Mouse (Mus musculus) midbrain, embryonic 15.5 days (tissue): ENCODE measurements around the gene Garnl3. TPM values are rescaled to one million over a fixed set of nuclear protein-coding genes. Genes with fewer than 3 reads are reported as not detected.

Experiments used
- ATAC-seq: fragments of 200-750 bp; cut with Nextera tagmentation; replicated peaks from 2 replicates; pipeline ENCODE4 v1.8.0; 2017; ENCODE audit warnings: moderate TSS enrichment
- H3K27ac ChIP-seq: fragments of 300-500 bp; sonication (generic); 2 replicates; pipeline ENCODE4 v1.5.1; 2015; ENCODE audit warnings: mild to moderate bottlenecking, inconsistent platforms
- H3K27me3 ChIP-seq: fragments of 300-500 bp; sonication (generic); replicated peaks from 2 replicates; pipeline ENCODE4 v1.6.1; 2015; ENCODE audit warnings: inconsistent platforms
- H3K36me3 ChIP-seq: fragments of 300-500 bp; sonication (generic); replicated peaks from 2 replicates; pipeline ENCODE4 v1.6.1; 2015; ENCODE audit warnings: inconsistent platforms
- H3K4me1 ChIP-seq: fragments of 300-500 bp; sonication (generic); 2 replicates; pipeline ENCODE4 v1.6.1; 2015; ENCODE audit warnings: inconsistent platforms
- H3K4me2 ChIP-seq: fragments of 300-500 bp; sonication (generic); 2 replicates; pipeline ENCODE4 v1.6.1; 2015; ENCODE audit warnings: inconsistent platforms, mild to moderate bottlenecking, moderate library complexity
- H3K4me3 ChIP-seq: fragments of 300-500 bp; sonication (generic); 2 replicates; pipeline ENCODE4 v1.5.1; 2015; ENCODE audit warnings: mild to moderate bottlenecking, inconsistent platforms
- H3K9ac ChIP-seq: fragments of 300-500 bp; sonication (generic); 2 replicates; pipeline ENCODE4 v1.6.1; 2015; ENCODE audit warnings: mild to moderate bottlenecking, inconsistent platforms
- H3K9me3 ChIP-seq: fragments of 300-500 bp; sonication (generic); 2 replicates; pipeline ENCODE4 v1.6.1; 2016; ENCODE audit warnings: inconsistent platforms
- WGBS: fragments of 180-500 bp; shearing (Covaris S2); methylation state at CpG from one replicate; pipeline ENCODE4 v1.1.7; 2015; ENCODE audit warnings: mixed read lengths; 5-methylcytosine and 5-hydroxymethylcytosine counted together
- polyA plus RNA-seq: library from polyadenylated mRNA; unstranded; fragments of >200 nt; fragmentation: Nextera tagmentation; extraction: Ambion mirVana; gene quantifications from 2 replicates; pipeline ENCODE4 v1.2.1, GENCODE M21; 2015

Garnl3 gene
- 53.2 and 61.1 TPM in 2 replicates for polyA plus RNA-seq

DNA sequence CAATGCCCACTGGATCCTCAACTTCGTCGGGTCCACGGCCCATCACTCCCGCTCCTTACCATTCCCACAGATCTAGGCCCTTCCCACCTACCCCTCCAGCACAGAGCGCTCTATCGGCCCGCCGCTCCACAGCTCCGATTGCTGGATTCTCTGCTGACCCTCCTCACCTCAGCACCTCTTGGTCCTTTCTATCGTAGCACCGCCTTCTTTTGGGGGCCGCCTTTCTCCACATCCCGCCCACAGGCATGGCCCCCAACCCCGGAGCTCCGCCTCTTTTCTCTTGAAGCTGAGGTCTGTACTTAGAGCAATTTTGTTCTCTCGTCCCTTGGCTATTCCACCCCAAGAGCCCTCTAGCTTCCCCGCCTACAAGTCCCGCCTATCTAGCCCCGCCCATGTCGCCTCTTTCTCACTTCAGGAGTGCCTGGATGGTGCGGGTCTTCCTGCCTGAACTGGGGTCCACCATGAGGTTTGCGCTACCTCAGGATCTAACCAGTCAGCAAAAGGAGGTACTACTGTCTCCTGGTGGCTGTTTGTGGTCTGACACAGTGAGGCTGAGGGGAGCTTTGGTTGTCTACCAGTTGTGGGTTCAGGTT, at the start of gene Garnl3:
TSS of gene Garnl3 (minus strand) at position 155 of the 593 bp plus-strand sequence.
- peaks cover 22% of the 10 kb centered on the region for H3K4me1 ChIP-seq
- peak; percentile 65 for ATAC-seq
- WGBS: 1% methylated on average over 22 of the region's 22 CpGs

DNA sequence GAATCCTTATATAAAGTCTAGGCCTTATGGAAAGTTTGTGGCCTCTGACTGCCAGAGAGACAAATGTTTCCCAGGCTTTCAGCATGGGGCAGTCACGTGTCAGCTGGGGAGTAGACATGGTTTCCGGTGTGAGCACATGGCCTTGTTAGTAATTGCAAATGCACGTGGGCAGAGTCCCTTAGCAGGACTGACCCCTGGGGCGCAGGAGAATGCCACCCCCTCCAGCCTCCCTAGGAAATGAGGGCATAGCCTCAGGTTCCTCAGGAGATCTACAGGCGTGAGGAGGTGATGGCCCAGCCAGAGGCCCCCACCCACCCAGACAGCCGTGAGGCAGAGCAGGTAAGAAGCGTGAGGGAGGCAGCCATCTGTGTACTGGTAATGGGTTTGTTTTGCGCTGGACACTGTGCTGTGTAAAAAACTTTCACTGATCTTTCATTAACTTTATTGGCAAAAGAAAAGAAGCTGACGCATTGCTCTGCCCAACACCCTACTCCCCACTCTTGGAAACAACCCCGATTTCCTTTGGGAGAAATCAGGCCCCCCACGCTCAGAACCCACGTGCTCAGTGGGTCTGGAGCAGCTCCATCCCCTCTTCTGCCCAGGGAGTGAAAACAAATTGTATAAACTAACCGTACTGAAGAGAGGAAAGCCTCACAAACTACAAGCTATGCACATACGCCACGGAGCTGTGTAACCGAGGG, 48.6 kb upstream of the Garnl3 start:
- peak; percentile 35; the same call in 1 of the 2 replicates for ATAC-seq
- Histone ChIP-seq H3K36me3 (no peaks in the 10 kb centered on the region), H3K4me1 (peaks cover 33% of the 10 kb centered on the region), H3K27me3 (no peaks in the 10 kb centered on the region), H3K9me3 (no peaks in the 10 kb centered on the region), H3K4me3 (no peak overlapping the region), H3K9ac (no peak overlapping the region), H3K4me2 (no peak overlapping the region), H3K27ac (0 out of 2 replicates have a peak overlapping the region, but pooled peaks have one; percentile 21)
- 49% methylated on average over 16 of the region's 16 CpGs for WGBS

More for the DNA sequence above, at the start of gene Garnl3:
- Histone ChIP-seq H3K9me3 (no peaks in the 10 kb centered on the region), H3K36me3 (no peaks in the 10 kb centered on the region), H3K4me2 (peak within 1 kb of the TSS; percentile 99), H3K27me3 (0 out of 2 replicates have a peak, but pooled peaks cover 3% of the 10 kb centered on the region), H3K4me3 (peak within 1 kb of the TSS; percentile 82), H3K9ac (peak within 1 kb of the TSS; percentile 63), H3K27ac (peak within 1 kb of the TSS; percentile 49)

DNA sequence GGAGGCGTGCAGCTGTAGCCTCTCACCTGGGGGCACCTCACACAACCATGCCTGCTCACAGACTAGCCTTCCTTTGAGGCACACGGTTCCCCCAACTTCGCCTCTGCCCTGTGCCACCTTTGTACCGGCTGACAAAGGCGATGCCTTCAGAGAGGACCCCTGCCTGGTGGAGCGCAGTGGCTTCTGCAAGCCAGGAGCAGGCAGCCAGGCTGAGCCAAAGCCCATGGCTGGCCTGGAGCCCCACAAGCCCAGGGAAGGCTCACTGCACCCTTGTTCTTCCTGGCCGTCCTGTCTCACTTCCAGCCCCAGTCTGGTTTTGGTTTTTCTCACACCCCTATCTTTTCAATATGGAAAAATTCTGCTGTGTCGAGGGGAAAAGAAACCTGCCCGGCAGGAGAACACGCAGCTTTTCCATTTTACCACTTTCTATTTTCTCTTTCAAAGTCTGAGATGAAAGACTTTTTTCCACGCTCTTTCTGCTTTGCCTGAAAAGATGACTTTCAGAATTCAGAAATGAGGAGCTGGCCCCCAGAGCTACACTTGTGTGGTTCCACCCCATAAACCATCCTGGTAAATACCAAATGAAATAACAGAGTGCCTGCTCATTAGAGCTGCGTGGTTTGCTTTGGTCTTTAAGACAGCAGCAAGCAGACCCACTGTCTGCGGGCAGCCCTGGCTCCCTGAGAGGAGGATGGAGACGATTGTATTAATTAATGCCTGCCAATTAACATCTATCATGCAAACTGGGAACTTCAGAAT, 47.9 kb upstream of the Garnl3 start:
- Histone ChIP-seq H3K36me3 (no peaks in the 10 kb centered on the region), H3K27me3 (no peaks in the 10 kb centered on the region), H3K4me3 (no peak overlapping the region), H3K27ac (peak overlapping the region; percentile 48), H3K9me3 (no peaks in the 10 kb centered on the region), H3K9ac (no peak overlapping the region), H3K4me2 (no peak overlapping the region), H3K4me1 (peaks cover 32% of the 10 kb centered on the region)
- peak; percentile 10; the same call in 1 of the 2 replicates for ATAC-seq
- 46% methylated on average over 14 of the region's 14 CpGs for WGBS

DNA sequence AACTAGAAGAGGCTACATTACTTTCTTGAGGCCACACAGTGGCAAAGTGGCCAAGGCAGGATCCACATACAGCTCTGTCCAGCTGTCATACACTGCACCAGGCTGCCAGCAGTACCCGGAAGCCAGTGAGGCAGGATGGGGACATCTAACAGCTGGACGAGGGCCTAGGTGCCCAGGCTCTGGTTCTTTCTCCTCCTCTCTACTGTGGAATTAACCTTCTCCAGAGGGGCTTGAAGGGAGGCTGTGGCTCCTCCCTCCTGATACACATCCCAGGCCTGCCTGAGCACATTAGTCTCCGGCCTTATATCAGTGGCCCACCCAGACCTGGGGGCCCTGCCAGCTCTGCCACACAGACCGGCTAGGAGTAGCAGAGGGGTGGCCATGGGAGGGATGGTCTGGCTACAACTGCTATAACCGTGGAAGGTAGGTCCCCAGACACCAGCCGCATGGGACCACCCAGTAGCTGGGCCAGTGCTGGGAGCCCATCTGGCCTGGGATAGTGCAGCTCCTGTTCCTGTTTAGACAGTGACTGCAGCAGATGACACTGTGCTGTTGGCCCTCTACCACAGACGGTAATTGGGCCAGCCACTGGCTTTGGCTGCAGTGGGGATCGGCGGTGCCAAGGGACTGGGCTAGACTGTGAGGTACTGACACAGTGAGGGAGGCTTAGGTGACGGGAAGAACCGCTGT, 46.9 kb upstream of the Garnl3 start:
- Histone ChIP-seq H3K9me3 (no peaks in the 10 kb centered on the region), H3K4me2 (no peak overlapping the region), H3K36me3 (no peaks in the 10 kb centered on the region), H3K27ac (peak overlapping the region; percentile 48; the same call in 1 of the 2 replicates), H3K4me1 (peaks cover 32% of the 10 kb centered on the region), H3K27me3 (no peaks in the 10 kb centered on the region), H3K9ac (no peak overlapping the region), H3K4me3 (no peak overlapping the region)
- peak; percentile 61 for ATAC-seq
- 50% methylated on average over 11 of the region's 11 CpGs for WGBS

DNA sequence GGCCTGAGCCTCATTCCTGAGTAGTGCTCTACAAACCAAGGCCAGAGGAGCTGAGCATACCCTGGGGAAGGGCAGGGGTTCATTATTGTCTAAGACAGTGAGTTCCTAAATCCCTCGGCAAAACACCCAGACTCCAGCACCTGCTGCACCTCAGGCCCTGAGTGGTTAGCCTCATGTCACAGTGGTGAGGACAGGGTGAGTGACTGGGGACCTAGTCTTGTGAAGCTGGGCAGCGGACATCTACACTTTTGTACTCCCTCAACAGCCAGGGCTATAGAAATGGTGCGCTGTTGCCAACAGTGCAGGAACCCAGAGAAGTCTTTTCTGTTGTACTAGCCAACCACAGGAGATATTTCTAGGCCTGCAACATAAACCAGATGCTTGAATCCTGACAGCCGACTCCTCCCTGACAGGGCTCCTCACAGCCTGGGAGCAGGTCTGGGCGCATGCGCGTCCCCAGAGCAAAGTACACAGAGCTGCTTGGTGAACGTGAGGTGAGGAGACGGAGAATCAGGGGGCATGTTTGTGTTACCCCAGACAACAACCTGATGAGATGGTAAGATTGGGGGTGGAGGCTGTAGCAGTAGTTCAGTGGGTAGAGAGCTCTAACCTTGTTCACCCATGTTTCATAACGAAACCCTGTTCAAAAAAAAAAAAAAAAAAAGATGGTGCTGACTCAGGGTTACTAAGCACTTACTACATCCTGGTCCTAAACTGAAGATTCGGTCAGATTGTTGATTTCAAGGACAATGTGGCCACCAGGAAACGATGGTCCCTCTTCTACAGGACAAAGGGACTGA, 46.2 kb upstream of the Garnl3 start:
- no peak for ATAC-seq
- no peaks in the 10 kb centered on the region for H3K9me3 ChIP-seq
- no peak overlapping the region for H3K4me2 ChIP-seq
- 86% methylated on average over 12 of the region's 12 CpGs for WGBS
- no peaks in the 10 kb centered on the region for H3K27me3 ChIP-seq
- H3K27ac ChIP-seq: no peak overlapping the region
- H3K4me3 ChIP-seq: no peak overlapping the region
- H3K4me1 ChIP-seq: peaks cover 32% of the 10 kb centered on the region
- H3K36me3 ChIP-seq: no peaks in the 10 kb centered on the region
- H3K9ac ChIP-seq: no peak overlapping the region

DNA sequence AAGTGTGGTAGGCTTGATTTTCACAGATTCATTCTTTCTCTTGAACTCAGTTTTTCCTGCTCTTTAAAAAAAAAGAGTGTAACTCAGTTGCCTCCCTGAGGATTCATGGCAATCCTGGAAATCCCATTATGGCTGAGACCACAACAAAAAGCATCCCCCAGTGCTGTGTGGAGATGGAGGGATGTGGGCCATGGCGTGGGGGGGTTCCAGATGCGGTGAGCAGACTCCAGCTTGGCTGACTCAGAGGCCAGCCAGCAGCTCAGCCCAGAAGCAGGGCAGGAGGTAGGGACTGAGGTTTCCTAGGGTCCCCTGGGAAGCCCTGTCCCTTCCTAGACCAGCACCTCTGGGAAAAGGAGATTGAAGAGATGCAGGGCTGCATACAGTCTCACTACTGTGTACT, 45.5 kb upstream of the Garnl3 start:
- Histone ChIP-seq H3K4me2 (no peak overlapping the region), H3K36me3 (peaks cover 4% of the 10 kb centered on the region; the same call in 1 of the 2 replicates), H3K9ac (no peak overlapping the region), H3K27me3 (no peaks in the 10 kb centered on the region), H3K27ac (no peak overlapping the region), H3K4me3 (no peak overlapping the region), H3K9me3 (no peaks in the 10 kb centered on the region), H3K4me1 (peaks cover 32% of the 10 kb centered on the region)
- ATAC-seq: no peak
- 43% methylated on average over 2 of the region's 2 CpGs for whole genome bisulfite sequencing

DNA sequence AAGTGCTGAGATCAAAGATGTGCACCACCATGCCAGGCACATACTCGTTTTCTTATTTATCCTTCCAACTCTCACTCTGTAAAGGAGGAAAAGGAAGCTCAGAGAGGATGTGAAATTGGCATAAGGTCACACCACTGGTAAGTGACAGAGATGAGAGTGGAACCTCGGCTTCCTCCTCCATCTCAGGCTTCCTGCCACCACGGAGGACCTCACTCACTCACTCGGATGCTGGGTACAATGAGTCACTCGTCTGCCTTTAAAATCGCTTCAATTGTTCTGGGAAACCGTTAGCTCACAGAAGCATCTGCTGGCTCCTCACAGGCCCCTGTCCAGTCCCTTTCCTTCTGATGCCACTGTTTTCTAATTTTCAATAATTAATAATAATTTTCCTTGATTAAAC, 45.1 kb upstream of the Garnl3 start:
- Histone ChIP-seq H3K9ac (no peak overlapping the region), H3K9me3 (no peaks in the 10 kb centered on the region), H3K4me1 (peaks cover 32% of the 10 kb centered on the region), H3K4me2 (no peak overlapping the region), H3K27ac (no peak overlapping the region), H3K36me3 (peaks cover 5% of the 10 kb centered on the region; the same call in 1 of the 2 replicates), H3K4me3 (no peak overlapping the region), H3K27me3 (no peaks in the 10 kb centered on the region)
- WGBS: 41% methylated on average over 7 of the region's 7 CpGs
- ATAC-seq: no peak

- no peak overlapping the region for H3K9ac ChIP-seq
- WGBS: 81% methylated on average over 7 of the region's 7 CpGs
- peaks cover 15% of the 10 kb centered on the region for H3K4me1 ChIP-seq
- H3K27me3 ChIP-seq: no peaks in the 10 kb centered on the region
- H3K36me3 ChIP-seq: peaks cover 5% of the 10 kb centered on the region; the same call in 1 of the 2 replicates
- H3K4me3 ChIP-seq: no peak overlapping the region
- no peak overlapping the region for H3K27ac ChIP-seq
- ATAC-seq: no peak
- H3K9me3 ChIP-seq: no peaks in the 10 kb centered on the region
- no peak overlapping the region for H3K4me2 ChIP-seq
These were observed 42.2 kb upstream of the Garnl3 start for GRCm38 (mm10) chr2:33173686-33174085.

GRCm38 (mm10) chr2:33173126-33173525, 41.7 kb upstream of the Garnl3 start:
- Histone ChIP-seq H3K9ac (no peak overlapping the region), H3K4me2 (no peak overlapping the region), H3K9me3 (no peaks in the 10 kb centered on the region), H3K4me1 (peaks cover 9% of the 10 kb centered on the region), H3K27me3 (no peaks in the 10 kb centered on the region), H3K36me3 (peaks cover 9% of the 10 kb centered on the region; the same call in 1 of the 2 replicates), H3K27ac (no peak overlapping the region), H3K4me3 (no peak overlapping the region)
- 85% methylated on average over 10 of the region's 10 CpGs for WGBS
- ATAC-seq: no peak

- 61% methylated on average over 10 of the region's 10 CpGs for WGBS
These were observed 39.5 kb upstream of the Garnl3 start for GRCm38 (mm10) chr2:33170777-33171565.

More at GRCm38 (mm10) chr2:33170777-33171565, 39.5 kb upstream of the Garnl3 start:
- ATAC-seq: no peak
- Histone ChIP-seq H3K36me3 (peaks cover 9% of the 10 kb centered on the region; the same call in 1 of the 2 replicates), H3K4me1 (no peaks in the 10 kb centered on the region), H3K4me3 (no peak overlapping the region), H3K27me3 (no peaks in the 10 kb centered on the region), H3K27ac (no peak overlapping the region), H3K9me3 (no peaks in the 10 kb centered on the region), H3K4me2 (no peak overlapping the region), H3K9ac (no peak overlapping the region)
